Mouse (Mus musculus): ENCODE results near the gene Adcy3. TPM values are rescaled to one million over a fixed set of nuclear protein-coding genes. Genes with fewer than 3 reads are reported as not detected.
A peak's percentile ranks its signal among the peaks of the same experiment; 100 is the strongest.

Adcy3 gene
- polyA plus RNA-seq, 1 experiment from 2014 or later: 4.7 TPM

- DNase-seq (ENCODE audit: low spot score): no peak
- Histone ChIP-seq H3K9me3 (ENCODE audit: control insufficient read depth, low read length) (no peaks in the 10 kb centered on the region), H3K27me3 (ENCODE audit: control insufficient read depth, insufficient read depth, low read length) (no peaks in the 10 kb centered on the region), H3K4me1 (ENCODE audit: control insufficient read depth, insufficient read depth, low read length) (no peaks in the 10 kb centered on the region), H3K27ac (replicated peaks; ENCODE audit: low read depth, low read length) (no peak overlapping the region), H3K4me3 (ENCODE audit: low read depth, low read length) (no peak overlapping the region), H3K9ac (ENCODE audit: low read length) (no peak overlapping the region), H3K36me3 (ENCODE audit: control insufficient read depth, insufficient read depth, low read length) (no peaks in the 10 kb centered on the region; the same call in 1 of the 2 replicates), H3K4me2 (ENCODE audit: low read depth, severe bottlenecking) (no peak overlapping the region)
- 96% methylated on average over 1 of the region's 1 CpGs for WGBS
- ATAC-seq (ENCODE audit: insufficient number of reproducible peaks, low FRiP score, low TSS enrichment, low read depth): no peak
Observed at GRCm38 (mm10) chr12:4169058-4169457, 36.2 kb downstream of the Adcy3 start.

GRCm38 (mm10) chr12:4169622-4170021 lies 36.7 kb downstream of the Adcy3 start:
- ATAC-seq (ENCODE audit: insufficient number of reproducible peaks, low FRiP score, low TSS enrichment, low read depth): no peak
- no peak for DNase-seq (ENCODE audit: low spot score)
- Histone ChIP-seq H3K9me3 (ENCODE audit: control insufficient read depth, low read length) (no peaks in the 10 kb centered on the region), H3K4me3 (ENCODE audit: low read depth, low read length) (no peak overlapping the region), H3K27ac (replicated peaks; ENCODE audit: low read depth, low read length) (no peak overlapping the region), H3K9ac (ENCODE audit: low read length) (no peak overlapping the region), H3K36me3 (ENCODE audit: control insufficient read depth, insufficient read depth, low read length) (no peaks in the 10 kb centered on the region; the same call in 1 of the 2 replicates), H3K4me1 (ENCODE audit: control insufficient read depth, insufficient read depth, low read length) (no peaks in the 10 kb centered on the region), H3K4me2 (ENCODE audit: low read depth, severe bottlenecking) (no peak overlapping the region), H3K27me3 (ENCODE audit: control insufficient read depth, insufficient read depth, low read length) (no peaks in the 10 kb centered on the region)
- WGBS: 86% methylated on average over 5 of the region's 5 CpGs

GRCm38 (mm10) chr12:4173108-4173790 lies 40.3 kb downstream of the Adcy3 start:
- Histone ChIP-seq H3K9ac (ENCODE audit: low read length) (no peak overlapping the region), H3K4me1 (ENCODE audit: control insufficient read depth, insufficient read depth, low read length) (no peaks in the 10 kb centered on the region), H3K4me2 (ENCODE audit: low read depth, severe bottlenecking) (no peak overlapping the region), H3K27ac (replicated peaks; ENCODE audit: low read depth, low read length) (no peak overlapping the region), H3K9me3 (ENCODE audit: control insufficient read depth, low read length) (no peaks in the 10 kb centered on the region), H3K36me3 (ENCODE audit: control insufficient read depth, insufficient read depth, low read length) (no peaks in the 10 kb centered on the region; the same call in 1 of the 2 replicates), H3K4me3 (ENCODE audit: low read depth, low read length) (no peak overlapping the region), H3K27me3 (ENCODE audit: control insufficient read depth, insufficient read depth, low read length) (no peaks in the 10 kb centered on the region)
- no peak for ATAC-seq (ENCODE audit: insufficient number of reproducible peaks, low FRiP score, low TSS enrichment, low read depth)
- no peak for DNase-seq (ENCODE audit: low spot score)
- WGBS: 88% methylated on average over 15 of the region's 15 CpGs

- DNase-seq (ENCODE audit: low spot score) (no peak), ATAC-seq (ENCODE audit: insufficient number of reproducible peaks, low FRiP score, low TSS enrichment, low read depth) (no peak)
- Histone ChIP-seq H3K4me3 (ENCODE audit: low read depth, low read length) (no peak overlapping the region), H3K9me3 (ENCODE audit: control insufficient read depth, low read length) (no peaks in the 10 kb centered on the region), H3K27me3 (ENCODE audit: control insufficient read depth, insufficient read depth, low read length) (no peaks in the 10 kb centered on the region), H3K27ac (replicated peaks; ENCODE audit: low read depth, low read length) (no peak overlapping the region), H3K36me3 (ENCODE audit: control insufficient read depth, insufficient read depth, low read length) (no peaks in the 10 kb centered on the region), H3K4me1 (ENCODE audit: control insufficient read depth, insufficient read depth, low read length) (0 out of 2 replicates have a peak, but pooled peaks cover 4% of the 10 kb centered on the region), H3K9ac (ENCODE audit: low read length) (no peak overlapping the region), H3K4me2 (ENCODE audit: low read depth, severe bottlenecking) (no peak overlapping the region)
- WGBS: 53% methylated on average over 5 of the region's 5 CpGs
Observed at GRCm38 (mm10) chr12:4178839-4179238, 45.9 kb downstream of the Adcy3 start.

GRCm38 (mm10) chr12:4179671-4180233 lies 46.8 kb downstream of the Adcy3 start:
- H3K27ac ChIP-seq (replicated peaks; ENCODE audit: low read depth, low read length): no peak overlapping the region

GRCm38 (mm10) chr12:4180507-4180906 lies 47.6 kb downstream of the Adcy3 start:
- Histone ChIP-seq H3K4me1 (ENCODE audit: control insufficient read depth, insufficient read depth, low read length) (0 out of 2 replicates have a peak, but pooled peaks cover 4% of the 10 kb centered on the region), H3K27me3 (ENCODE audit: control insufficient read depth, insufficient read depth, low read length) (no peaks in the 10 kb centered on the region), H3K4me3 (ENCODE audit: low read depth, low read length) (no peak overlapping the region), H3K9me3 (ENCODE audit: control insufficient read depth, low read length) (no peaks in the 10 kb centered on the region), H3K4me2 (ENCODE audit: low read depth, severe bottlenecking) (no peak overlapping the region), H3K9ac (ENCODE audit: low read length) (no peak overlapping the region), H3K27ac (replicated peaks; ENCODE audit: low read depth, low read length) (no peak overlapping the region), H3K36me3 (ENCODE audit: control insufficient read depth, insufficient read depth, low read length) (no peaks in the 10 kb centered on the region)
- 62% methylated on average over 3 of the region's 3 CpGs for WGBS
- no peak for ATAC-seq (ENCODE audit: insufficient number of reproducible peaks, low FRiP score, low TSS enrichment, low read depth)
- no peak for DNase-seq (ENCODE audit: low spot score)

More at GRCm38 (mm10) chr12:4179671-4180233, 46.8 kb downstream of the Adcy3 start:
- 80% methylated on average over 6 of the region's 6 CpGs for WGBS
- no peaks in the 10 kb centered on the region for H3K27me3 ChIP-seq (ENCODE audit: control insufficient read depth, insufficient read depth, low read length)
- no peaks in the 10 kb centered on the region for H3K9me3 ChIP-seq (ENCODE audit: control insufficient read depth, low read length)
- ATAC-seq (ENCODE audit: insufficient number of reproducible peaks, low FRiP score, low TSS enrichment, low read depth) (no peak), DNase-seq (ENCODE audit: low spot score) (no peak)
- no peak overlapping the region for H3K4me3 ChIP-seq (ENCODE audit: low read depth, low read length)
- H3K9ac ChIP-seq (ENCODE audit: low read length): no peak overlapping the region
- 0 out of 2 replicates have a peak, but pooled peaks cover 4% of the 10 kb centered on the region for H3K4me1 ChIP-seq (ENCODE audit: control insufficient read depth, insufficient read depth, low read length)
- no peak overlapping the region for H3K4me2 ChIP-seq (ENCODE audit: low read depth, severe bottlenecking)
- H3K36me3 ChIP-seq (ENCODE audit: control insufficient read depth, insufficient read depth, low read length): no peaks in the 10 kb centered on the region

- no peak overlapping the region for H3K9ac ChIP-seq (ENCODE audit: low read length)
- no peak for DNase-seq (ENCODE audit: low spot score)
- no peaks in the 10 kb centered on the region for H3K9me3 ChIP-seq (ENCODE audit: control insufficient read depth, low read length)
- no peak for ATAC-seq (ENCODE audit: insufficient number of reproducible peaks, low FRiP score, low TSS enrichment, low read depth)
- no peak overlapping the region for H3K4me3 ChIP-seq (ENCODE audit: low read depth, low read length)
- H3K4me2 ChIP-seq (ENCODE audit: low read depth, severe bottlenecking): no peak overlapping the region
- no peaks in the 10 kb centered on the region for H3K36me3 ChIP-seq (ENCODE audit: control insufficient read depth, insufficient read depth, low read length)
- H3K4me1 ChIP-seq (ENCODE audit: control insufficient read depth, insufficient read depth, low read length): peaks cover 5% of the 10 kb centered on the region; the same call in 1 of the 2 replicates
- WGBS: 64% methylated on average over 2 of the region's 2 CpGs
- H3K27me3 ChIP-seq (ENCODE audit: control insufficient read depth, insufficient read depth, low read length): no peaks in the 10 kb centered on the region
- H3K27ac ChIP-seq (replicated peaks; ENCODE audit: low read depth, low read length): no peak overlapping the region
Observed at GRCm38 (mm10) chr12:4184648-4185047, 51.7 kb downstream of the Adcy3 start.

- Histone ChIP-seq H3K4me2 (ENCODE audit: low read depth, severe bottlenecking) (no peak overlapping the region), H3K9me3 (ENCODE audit: control insufficient read depth, low read length) (no peaks in the 10 kb centered on the region), H3K27ac (replicated peaks; ENCODE audit: low read depth, low read length) (peak overlapping the region; percentile 32), H3K36me3 (ENCODE audit: control insufficient read depth, insufficient read depth, low read length) (no peaks in the 10 kb centered on the region), H3K4me3 (ENCODE audit: low read depth, low read length) (no peak overlapping the region), H3K9ac (ENCODE audit: low read length) (no peak overlapping the region), H3K4me1 (ENCODE audit: control insufficient read depth, insufficient read depth, low read length) (peaks cover 17% of the 10 kb centered on the region), H3K27me3 (ENCODE audit: control insufficient read depth, insufficient read depth, low read length) (no peaks in the 10 kb centered on the region)
- ATAC-seq (ENCODE audit: insufficient number of reproducible peaks, low FRiP score, low TSS enrichment, low read depth) (peak; percentile 74), DNase-seq (ENCODE audit: low spot score) (peak; percentile 56)
- 37% methylated on average over 14 of the region's 14 CpGs for WGBS
Observed at GRCm38 (mm10) chr12:4188171-4189059, 55.5 kb downstream of the Adcy3 start.
